Mouse (Mus musculus) NIH3T3 (cell line): Measurements from ENCODE around the gene Synpo2.

ENCODE experiments used
- DNase-seq: peaks from one replicate; pipeline ENCODE4 v3.0.0-alpha.2; 2012; ENCODE audit warnings: low read depth

The Synpo2 gene

DNA sequence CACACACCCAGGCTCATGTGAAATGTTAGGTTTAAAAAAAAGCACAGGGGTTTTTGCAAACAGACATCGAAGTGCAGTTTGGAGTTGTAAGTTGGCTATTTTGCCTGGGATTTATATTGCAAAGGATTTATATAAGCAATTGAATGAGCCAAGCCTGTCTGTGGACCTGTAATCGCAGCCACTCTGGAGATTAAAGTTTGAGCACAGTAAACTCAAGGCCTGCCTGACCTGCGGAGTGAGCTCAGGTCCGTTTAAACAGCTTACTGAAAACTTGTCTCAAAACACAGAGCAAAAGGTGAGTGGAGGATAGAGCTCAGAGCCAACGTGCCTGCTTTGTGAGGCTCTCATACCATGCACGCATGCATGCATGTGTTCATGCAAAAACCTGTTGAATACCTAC, 30.9 kb downstream of the Synpo2 start:
- DNase-seq, result peak; percentile 43

DNA sequence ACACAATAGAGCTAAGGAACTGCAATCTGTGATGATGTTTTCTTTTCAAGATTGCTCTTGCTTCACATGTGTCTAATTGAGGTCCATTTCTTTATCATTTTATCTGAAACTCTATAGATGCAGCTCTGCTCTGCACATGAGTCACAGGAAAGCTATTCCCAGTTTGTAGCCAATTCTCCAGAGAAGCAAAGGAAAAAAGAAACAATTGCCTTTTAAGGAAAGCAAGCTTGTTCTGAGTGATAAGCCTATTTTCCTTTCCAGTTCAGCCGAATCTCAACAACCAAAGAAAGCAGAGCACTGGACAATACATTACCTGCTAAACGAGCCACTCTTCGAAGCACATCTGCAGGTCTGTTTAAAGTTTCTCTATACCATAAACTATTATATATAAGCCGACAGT, 31.3 kb downstream of the Synpo2 start:
- DNase-seq, result peak; percentile 87

GRCm38 (mm10) chr3:123201798-123202197, 34.2 kb downstream of the Synpo2 start:
- DNase-seq, result no peak

- no peak for DNase-seq
Observed at GRCm38 (mm10) chr3:123193740-123194139, 42.2 kb downstream of the Synpo2 start.

- DNase-seq, result no peak
Observed at GRCm38 (mm10) chr3:123191602-123192001, 44.3 kb downstream of the Synpo2 start.

- DNase-seq, result no peak
Observed at GRCm38 (mm10) chr3:123190329-123190728, 45.6 kb downstream of the Synpo2 start.

GRCm38 (mm10) chr3:123189826-123190225, 46.1 kb downstream of the Synpo2 start:
- no peak for DNase-seq

DNA sequence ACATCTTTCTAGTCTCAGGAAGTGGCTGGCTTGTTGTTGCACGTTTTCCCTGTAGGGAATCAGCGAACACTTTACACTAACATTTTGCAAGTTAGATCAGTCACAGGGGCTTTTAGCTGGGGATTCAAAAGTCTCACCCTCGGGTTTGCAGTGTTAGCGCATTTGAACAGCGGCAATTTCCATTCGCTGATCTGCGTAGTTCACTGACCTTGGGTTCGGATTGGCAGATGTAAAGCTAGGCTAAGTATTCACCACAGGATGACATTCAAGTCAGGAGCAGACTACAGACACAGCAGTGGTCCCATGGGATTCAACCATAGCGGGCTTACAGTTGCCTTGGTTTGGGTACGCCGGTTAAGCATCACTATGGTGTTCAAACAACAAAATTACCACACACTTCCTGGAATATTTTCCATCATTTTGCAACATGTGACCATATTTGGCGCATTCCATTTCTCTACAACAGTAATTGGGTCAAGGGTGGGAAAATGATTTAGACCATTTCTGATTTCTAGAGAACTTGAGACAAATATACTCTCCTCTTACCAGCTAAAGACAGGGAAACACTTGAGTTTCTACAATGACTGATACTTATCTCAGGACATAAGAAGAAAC, 47.2 kb downstream of the Synpo2 start:
- DNase-seq, result peak; percentile 37

DNA sequence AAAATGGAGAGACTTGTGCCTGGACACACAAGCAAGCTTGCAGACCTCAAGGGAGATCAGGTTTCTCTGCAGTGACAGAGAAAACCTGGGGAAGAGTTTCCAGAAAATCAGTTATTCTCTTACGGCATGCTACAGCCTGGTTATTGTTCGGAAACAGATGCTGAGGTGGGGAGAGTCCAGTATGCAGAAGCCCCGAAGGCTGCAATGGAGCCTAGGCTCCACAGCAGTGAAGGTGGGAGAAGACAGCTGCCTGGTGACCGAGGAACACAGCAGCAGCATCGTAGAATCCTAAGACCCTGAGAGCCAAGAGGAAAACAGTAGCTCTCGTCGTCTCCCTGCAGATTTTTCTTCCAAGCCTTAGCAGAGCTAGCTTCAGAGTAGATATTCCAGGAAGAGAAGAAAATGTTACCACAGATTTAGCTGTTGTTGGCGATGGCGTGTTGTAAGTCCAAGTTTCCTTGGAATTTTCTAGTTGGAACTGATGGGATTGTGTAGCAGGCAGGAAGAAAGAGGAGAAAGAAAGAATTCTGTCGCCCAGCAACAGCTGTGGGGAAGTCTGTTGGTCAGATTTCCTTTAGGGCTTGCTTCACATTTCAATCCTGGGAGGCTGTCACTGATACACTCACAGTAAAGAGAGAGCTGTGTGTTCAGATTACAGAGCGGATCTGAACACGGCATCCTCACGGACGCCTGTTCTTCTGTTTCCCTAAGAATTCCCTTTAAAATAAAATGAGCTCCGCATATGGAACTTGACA, 48.4 kb downstream of the Synpo2 start:
- no peak for DNase-seq

- DNase-seq, result no peak
Observed at GRCm38 (mm10) chr3:123185238-123185925, 50.6 kb downstream of the Synpo2 start.

- DNase-seq, result no peak
Observed at GRCm38 (mm10) chr3:123184281-123184680, 51.7 kb downstream of the Synpo2 start.

- no peak for DNase-seq
Observed at GRCm38 (mm10) chr3:123179508-123179907, 56.4 kb downstream of the Synpo2 start.

GRCm38 (mm10) chr3:123179041-123179440, 56.9 kb downstream of the Synpo2 start:
- no peak for DNase-seq

DNA sequence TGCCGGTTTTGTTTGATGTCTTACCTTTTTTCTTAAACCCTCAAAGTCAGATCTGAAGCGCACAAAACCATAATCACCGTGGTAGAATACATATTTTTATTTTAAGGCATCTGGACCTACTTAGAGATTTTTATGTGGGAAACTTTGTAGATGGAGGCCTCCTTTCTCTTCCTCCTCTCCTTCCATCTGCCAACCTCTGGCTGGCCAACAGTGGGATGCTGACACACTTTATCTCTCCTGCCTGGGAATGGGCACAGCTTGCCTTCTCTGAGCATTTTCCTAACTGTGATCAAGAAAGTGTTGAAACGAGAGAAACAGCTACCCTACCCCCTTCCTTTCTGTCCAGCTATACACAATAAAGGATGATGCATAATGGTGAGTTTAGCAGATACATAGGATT, 57.5 kb downstream of the Synpo2 start:
- no peak for DNase-seq

- no peak for DNase-seq
Observed at GRCm38 (mm10) chr3:123176366-123177334, 59.3 kb downstream of the Synpo2 start.

- DNase-seq, result no peak
Observed at GRCm38 (mm10) chr3:123175142-123175541, 60.8 kb downstream of the Synpo2 start.

- DNase-seq, result no peak
Observed at GRCm38 (mm10) chr3:123174379-123174697, 61.6 kb downstream of the Synpo2 start.

DNA sequence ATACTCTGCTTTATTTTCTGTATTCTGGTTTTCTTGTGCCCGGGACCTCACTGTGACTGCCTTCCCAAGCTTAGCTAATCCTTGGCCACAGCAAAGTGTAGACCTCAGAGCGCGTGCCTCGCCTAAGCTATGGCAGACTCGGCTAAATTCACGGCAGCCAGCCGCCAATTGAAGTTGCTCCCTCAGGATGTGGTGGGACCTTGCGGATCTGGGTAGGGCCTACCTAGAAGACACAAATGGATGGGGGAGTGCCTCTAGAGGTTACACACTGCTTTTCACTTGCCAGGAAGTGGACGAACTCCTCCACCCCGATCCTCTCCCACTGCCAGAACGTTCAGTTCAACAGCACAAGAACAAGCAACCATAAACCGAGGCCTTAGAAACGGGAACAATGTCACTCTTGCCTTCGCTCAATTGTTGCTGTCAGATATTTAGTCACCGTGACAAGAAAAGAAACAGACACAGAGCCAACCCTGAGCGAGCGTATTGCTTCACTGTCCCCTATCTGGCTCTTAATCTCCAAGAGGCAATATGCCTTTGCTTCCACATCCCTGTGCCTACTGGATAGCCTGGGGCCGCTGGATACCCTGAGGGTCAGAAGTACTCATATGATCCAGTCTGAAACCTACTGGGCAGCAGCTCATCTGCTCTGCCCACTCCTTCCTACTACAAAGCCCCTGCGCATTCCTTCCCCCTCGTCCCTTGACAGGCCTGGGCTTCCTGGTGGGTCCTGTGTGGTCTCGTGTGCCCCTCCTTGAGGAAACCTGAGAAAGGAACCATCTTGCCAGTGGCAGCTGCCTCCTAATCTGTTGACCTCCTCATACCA, 62.2 kb downstream of the Synpo2 start:
- DNase-seq, result no peak

DNA sequence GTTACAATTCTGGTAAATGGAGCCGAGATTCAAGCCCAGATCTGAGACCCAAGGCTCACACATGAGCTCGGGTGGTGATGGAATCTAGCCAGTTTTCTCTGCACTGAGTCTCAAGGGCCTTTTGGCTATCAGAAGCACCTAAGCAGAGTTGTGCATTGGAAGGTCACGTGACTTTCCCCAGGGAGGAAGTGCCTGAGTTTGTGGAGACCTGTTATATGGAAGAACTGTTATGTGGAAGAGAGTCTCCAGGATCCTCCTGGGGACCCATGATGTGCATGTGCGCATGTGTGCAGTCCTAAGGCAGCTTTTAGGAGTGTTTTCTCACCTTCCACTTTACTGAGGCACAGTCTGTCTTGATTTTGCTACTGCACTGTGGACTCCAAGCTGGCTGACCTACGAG, 63.8 kb downstream of the Synpo2 start:
- no peak for DNase-seq

GRCm38 (mm10) chr3:123169398-123169797, 66.6 kb downstream of the Synpo2 start:
- no peak for DNase-seq

DNA sequence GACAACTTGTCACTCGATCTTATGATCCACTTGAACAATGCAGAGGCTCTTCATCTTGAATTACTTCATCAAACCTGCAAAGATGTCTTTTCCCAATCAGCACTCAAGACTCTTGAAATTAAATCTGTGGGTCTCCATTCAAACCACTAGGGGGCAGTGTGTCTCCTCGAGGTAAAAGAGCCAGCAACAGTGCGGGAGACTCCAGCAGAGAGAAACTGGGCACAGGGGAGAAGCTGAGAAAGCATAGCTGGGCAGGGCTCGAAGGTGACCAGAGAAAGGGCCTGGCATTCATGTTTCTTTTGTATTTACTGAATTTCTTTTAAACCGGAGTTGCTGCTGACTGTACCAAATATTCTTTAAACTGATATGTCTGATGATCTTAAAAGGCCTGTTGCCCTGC, 67.1 kb downstream of the Synpo2 start:
- DNase-seq, result peak; percentile 89
